Mouse (Mus musculus) WW6 (cell line): ENCODE measurements around the gene Cdk2ap2.

ENCODE experiments used
- DNase-seq: peaks from one replicate; pipeline ENCODE4 v3.0.0-alpha.2; 2013; ENCODE audit warnings: low read depth, low spot score

Cdk2ap2 gene

GRCm38 (mm10) chr19:4093772-4094171 is 3.2 kb upstream of the Cdk2ap2 start:
- no peak for DNase-seq

DNA sequence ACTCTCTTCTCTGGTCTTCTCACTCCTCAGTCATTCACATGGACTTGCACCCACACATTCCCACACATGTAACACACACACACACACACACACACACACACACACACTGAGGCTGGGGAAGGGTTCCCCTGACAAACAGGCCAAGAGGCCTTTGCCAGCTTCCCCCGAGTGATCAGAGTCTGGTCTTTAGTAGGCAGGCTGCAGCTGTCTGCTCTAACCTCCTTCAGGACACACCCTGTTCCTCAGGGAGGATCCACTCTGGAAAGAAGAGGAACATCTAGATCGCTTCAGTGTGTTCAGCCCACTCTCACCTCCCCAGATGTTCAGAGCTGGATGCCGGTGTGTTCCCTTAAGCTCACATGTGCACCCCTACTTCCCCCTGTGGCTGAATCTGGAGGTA is 2.6 kb upstream of the Cdk2ap2 start:
- no peak for DNase-seq

DNA sequence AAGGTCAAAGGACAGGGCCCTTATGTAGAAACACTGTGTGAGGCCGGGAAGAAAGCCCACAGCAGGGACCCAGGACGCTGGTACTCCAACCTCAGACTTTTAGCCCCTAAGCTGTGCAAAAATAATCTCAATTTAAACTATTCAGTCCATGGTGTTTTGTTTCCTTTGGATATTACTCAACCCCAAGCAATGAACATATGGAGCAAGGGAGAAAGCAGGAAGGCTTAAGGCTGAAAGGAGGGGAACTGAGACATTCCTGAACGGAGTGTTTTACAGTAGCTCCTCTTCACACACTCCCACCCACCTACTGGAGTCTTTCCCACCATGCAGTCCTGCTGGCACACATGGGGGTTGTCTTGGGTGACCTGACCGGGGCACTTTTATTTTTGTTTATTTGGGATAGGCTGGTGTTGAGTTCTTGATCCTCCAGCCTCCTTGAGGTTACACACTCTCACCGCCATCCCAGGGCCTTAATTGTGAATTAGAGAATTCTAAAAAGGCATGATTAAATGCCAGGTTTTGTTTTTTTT is 2.1 kb upstream of the Cdk2ap2 start:
- no peak for DNase-seq

DNA sequence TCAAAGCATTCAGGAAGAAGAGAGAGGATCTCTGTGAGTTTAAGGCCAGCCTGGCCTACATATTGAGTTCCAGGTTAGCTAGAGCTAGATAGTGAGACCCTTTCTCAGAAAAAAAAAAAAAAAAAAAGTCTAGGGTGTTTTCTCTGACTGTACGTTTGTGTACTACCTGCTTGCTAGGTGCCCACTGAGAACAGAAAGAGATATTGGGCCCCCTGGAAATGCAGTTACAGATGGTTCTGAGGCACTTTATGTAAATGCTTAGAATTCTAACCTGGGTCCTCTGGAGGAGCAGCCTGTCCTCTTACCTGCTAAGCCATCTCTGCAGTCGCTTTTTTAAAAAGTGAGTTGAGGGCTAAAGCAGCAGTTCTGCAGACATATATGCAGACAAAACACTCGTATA is 1.2 kb upstream of the Cdk2ap2 start:
- no peak for DNase-seq

- peak; percentile 76 for DNase-seq
These were observed 451 bp downstream of the Cdk2ap2 start for GRCm38 (mm10) chr19:4097441-4097825.

GRCm38 (mm10) chr19:4098426-4098825 is 1.4 kb downstream of the Cdk2ap2 start:
- no peak for DNase-seq

DNA sequence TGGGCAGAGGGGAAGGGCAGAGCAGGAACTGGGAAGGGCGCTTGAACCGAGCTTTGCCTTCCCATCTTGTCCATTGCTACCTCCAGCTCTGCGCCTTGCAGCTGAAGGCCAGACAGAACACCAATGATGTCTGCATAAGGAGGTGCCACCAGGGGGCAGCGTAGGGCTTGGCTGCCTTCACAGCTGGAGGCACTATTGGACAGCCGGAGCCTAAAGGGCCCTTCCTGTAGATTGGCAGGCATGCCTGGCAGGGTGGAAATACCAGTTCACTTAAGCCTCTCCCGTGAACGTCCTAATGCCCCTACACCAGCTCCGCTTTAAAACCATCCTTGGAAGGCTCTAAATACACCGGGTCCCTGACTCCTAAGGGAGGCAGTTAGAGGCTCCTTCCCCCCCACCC is 2.1 kb downstream of the Cdk2ap2 start:
- DNase-seq, result peak; percentile 62

GRCm38 (mm10) chr19:4099837-4100717 is 3.1 kb downstream of the Cdk2ap2 start, which contains the start of gene Pitpnm1:
Gene Pitpnm1, plus strand, starts transcription at chr19:4099998.
- DNase-seq, result no peak

GRCm38 (mm10) chr19:4100718-4101261 is 3.8 kb downstream of the Cdk2ap2 start:
- DNase-seq, result no peak

- DNase-seq, result no peak
These were observed 4.5 kb downstream of the Cdk2ap2 start for GRCm38 (mm10) chr19:4101466-4101865.

GRCm38 (mm10) chr19:4102049-4102448 is 5.1 kb downstream of the Cdk2ap2 start:
- no peak for DNase-seq

DNA sequence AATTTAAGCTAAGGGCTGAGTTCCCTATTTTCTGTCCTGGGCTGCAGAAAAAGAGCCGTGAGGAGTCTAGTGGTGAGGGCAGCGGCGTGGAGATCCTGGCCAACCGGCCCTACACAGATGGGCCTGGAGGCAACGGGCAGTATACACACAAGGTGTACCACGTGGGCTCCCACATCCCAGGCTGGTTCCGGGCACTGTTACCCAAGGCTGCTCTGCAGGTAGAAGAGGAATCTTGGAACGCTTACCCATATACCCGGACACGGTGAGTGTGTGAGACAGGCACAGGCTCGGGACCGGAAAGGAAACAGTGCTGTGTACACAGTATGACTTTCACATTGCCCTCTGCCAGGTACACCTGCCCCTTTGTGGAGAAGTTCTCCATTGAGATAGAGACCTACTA is 5.6 kb downstream of the Cdk2ap2 start:
- DNase-seq, result no peak

- no peak for DNase-seq
These were observed 6.3 kb downstream of the Cdk2ap2 start for GRCm38 (mm10) chr19:4103294-4103693.

- no peak for DNase-seq
These were observed 6.8 kb downstream of the Cdk2ap2 start for GRCm38 (mm10) chr19:4103792-4104191.

DNA sequence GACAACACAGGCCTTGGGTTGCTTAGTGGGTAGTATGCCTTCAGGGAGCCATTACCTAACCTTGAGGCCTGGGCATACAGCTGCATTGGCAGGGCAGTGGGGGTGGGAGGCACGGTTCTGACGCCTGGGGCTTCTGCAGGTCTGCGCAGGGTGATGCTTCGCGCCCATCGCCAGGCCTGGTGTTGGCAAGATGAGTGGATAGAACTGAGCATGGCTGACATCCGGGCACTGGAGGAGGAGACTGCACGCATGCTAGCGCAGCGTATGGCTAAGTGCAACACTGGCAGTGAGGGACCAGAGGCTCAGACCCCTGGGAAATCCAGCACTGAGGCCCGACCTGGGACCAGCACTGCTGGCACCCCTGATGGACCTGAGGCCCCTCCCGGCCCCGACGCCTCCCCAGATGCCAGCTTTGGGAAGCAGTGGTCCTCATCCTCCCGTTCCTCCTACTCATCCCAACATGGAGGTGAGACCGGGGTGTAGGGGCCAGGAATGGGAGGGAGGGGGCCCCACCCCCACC is 7.8 kb downstream of the Cdk2ap2 start:
- DNase-seq, result no peak

- DNase-seq, result no peak
These were observed 9.7 kb downstream of the Cdk2ap2 start for GRCm38 (mm10) chr19:4106654-4107053.

DNA sequence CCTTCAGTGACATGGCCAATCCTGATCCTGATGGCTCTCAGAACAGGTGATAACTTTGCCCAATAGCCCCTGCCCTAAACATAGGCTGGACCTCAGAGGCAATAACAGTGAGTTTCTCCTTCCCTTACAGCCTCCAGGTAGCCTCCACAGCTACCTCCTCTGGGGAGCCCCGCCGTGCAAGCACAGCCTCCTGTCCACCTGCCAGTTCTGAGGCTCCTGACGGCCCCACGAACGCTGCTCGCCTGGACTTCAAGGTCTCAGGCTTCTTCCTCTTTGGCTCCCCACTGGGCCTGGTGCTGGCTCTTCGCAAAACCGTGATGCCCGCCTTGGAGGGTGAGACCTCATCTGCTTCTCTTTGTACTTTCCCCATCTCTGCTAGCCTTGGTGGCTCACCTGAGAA is 11.6 kb downstream of the Cdk2ap2 start:
- DNase-seq, result no peak

- DNase-seq, result no peak
These were observed 15.3 kb downstream of the Cdk2ap2 start for GRCm38 (mm10) chr19:4112063-4112960.

GRCm38 (mm10) chr19:4113186-4113805 is 16.3 kb downstream of the Cdk2ap2 start:
- DNase-seq, result no peak

DNA sequence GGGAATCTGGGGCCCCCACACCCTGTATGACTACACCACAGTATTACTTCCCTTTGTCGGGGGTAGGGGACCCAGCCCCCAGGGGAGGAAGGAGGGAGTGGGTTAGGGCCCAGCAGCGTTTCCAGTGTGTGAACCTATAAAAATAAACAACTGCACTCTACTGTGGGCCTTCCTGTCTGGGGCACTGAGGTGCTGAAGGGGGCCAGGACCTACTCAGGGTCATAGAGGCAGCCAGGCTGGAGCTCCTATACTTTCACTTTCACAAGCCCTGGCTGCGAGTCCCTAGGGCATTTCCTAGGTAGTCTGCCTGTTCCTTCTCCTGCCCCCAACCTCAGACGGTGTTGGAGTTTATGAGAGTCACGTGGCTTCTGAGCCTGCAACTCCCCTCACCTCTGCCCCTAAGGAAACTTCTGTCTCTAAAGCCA is 16.8 kb downstream of the Cdk2ap2 start:
- no peak for DNase-seq

DNA sequence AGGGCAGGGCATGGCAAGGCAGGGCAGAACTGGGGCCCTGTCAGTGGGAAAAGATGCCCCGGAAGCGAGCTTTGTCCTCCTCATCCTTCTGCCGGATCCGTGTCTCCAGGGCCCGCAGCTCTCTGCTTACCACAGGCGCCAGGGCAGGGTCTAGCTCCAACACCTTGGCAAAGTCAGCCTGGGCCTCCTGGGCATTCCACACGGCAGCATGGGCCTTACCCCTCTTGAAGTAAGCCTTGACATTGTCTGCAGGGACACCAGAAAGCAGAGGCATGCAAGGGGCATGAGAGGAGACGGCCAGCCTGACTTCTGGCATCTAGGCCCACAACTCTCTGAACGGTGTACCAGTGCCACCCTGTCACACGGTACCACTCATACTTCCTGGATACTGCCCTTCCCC is 17.6 kb downstream of the Cdk2ap2 start:
- DNase-seq, result no peak
